Mouse (Mus musculus) embryonic stem cell, embryonic (primary cell): ENCODE data around the gene H2bfm.
"Not testable (repeated sequence)": the region's sequence is repeated elsewhere in the genome, so short reads cannot be mapped to it uniquely, and the experiment has no call there.

Source experiments
- CTCF ChIA-PET, 4 experiments: fragments of 300-600 bp in 2 of 4; fragments of 350-600 bp in 2 of 4; sonication (Branson Sonifier 250); formaldehyde crosslinking; loops; one replicate each; lab custom pipeline; 2022; ENCODE audit warnings: inconsistent platforms in 2 of 4; lab: Charles Lee
- POLR2A ChIA-PET, 4 experiments: fragments of 300-600 bp in 2 of 4; fragments of 350-600 bp in 2 of 4; sonication (Branson Sonifier 250); formaldehyde crosslinking; loops; one replicate each; lab custom pipeline; 2022; ENCODE audit warnings: antibody characterized with exemption in 4 of 4, inconsistent platforms in 1 of 4; lab: Charles Lee

Gene H2bfm

DNA sequence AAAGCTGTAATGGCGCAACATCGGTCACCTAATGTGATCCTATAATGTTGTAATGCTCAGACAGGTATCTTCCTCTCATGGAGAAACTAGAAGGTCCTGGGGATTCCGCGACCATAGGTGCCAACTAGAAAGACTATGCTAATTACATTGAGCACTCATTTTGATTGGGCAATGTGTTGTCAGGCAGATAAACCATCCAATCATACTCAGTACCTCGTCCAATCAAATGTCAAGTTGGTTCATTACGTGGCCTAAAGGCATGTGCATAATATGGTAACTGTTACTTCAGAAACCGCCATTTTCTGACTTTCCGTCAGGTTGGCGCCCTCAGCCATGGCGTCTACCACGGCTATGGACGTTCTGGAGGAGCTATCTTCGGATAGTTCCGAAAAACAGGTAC, at the start of gene H2bfm:
Gene H2bfm, plus strand, starts transcription at position 295 of the 400 bp plus-strand sequence.
- ChIA-PET CTCF (interaction anchor here in 1 of 4 experiments (0.6 kb wide), 1 partner anchor 243 kb away, joined by 3 read pairs; no protein-coding TSS in a partner anchor), POLR2A (no interaction called here)

DNA sequence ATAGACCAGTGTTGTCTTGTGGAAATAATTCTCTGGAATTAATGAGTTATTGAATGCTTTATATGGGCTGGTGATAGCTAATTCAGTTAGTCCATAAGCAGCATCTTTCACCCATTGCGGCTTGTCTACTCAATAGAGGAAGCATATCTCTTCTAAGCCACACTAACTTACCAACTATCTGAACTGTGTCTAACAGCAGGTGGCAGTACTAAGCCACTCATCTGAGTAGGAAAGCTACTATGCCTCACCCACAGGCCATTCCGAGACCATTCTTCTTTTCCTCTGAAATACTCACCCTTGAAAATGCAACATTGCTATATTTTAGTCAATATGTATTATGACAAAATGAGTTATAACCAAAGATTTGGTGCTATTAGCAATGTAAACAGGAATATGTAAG, 31.4 kb upstream of the H2bfm start:
- ChIA-PET CTCF (interaction anchor here in 3 of 4 experiments (0.5 to 2.2 kb wide), 8 partner anchors 152 to 1009 kb away, joined by 3 to 12 read pairs (median 5); no protein-coding TSS in a partner anchor), POLR2A (interaction anchor here in 1 of 4 experiments (1.0 kb wide), 1 partner anchor 246 kb away, joined by 4 read pairs; no protein-coding TSS in a partner anchor)

DNA sequence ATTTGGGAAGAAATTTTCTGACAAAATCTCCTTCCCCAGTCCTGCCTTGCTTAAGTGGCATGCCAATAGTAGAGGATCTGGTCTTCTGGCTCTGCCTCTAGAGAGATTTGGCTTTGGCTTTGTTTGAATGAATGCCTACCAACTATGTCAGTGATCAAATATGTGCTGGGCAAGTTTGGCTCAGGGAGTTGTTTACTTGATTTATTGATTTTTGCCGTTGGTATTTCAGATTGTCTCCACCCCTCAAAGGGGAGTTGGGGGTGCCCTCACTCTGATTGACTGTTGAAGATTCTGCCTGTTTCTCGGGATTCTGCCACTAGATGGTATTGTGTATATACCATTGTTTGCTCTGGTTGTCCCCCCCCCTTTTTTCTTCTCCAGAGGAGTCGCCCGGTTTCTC, 22.8 kb upstream of the H2bfm start:
- ChIA-PET CTCF (no interaction called here), POLR2A (no interaction called here)

DNA sequence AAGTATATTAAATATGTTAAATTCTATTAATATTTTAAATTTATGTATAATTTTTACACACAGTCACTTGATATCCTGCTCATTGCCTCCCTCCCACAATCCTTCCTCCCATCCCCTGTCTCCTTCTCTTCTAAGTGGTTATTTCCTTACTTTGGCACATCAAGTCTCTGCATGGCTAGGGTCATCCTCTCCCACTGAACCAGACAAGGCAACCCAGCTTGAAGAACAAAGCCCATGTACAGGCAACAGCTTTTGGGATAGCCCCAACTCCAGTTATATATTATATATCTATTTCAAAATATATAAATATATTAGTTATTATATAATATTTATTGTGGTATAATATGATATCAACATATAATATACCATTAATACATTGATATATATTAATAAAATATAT, 1.3 kb upstream of the H2bfm start:
- ChIA-PET CTCF (no interaction called here), POLR2A (no interaction called here)

DNA sequence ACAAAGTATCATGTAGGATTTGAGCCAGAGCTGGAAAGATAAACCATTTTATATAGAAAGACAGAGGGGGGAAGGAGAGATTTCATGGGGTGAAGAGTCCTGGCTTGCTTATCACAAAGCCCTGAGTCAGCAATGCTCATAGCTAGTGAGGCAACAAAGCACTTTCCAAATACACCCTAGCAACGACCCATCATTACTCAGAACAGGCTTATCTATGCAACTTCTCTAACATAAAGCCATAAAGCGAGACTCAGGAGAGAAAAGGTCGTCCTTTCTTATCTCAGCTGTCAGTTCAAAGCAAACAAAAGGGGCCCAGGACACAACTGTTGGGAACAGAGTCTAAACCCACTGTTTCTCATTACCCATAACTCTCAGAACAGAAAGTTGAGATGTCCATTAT, 10.9 kb downstream of the H2bfm start:
- POLR2A ChIA-PET = no interaction called here
- CTCF ChIA-PET = no interaction called here

DNA sequence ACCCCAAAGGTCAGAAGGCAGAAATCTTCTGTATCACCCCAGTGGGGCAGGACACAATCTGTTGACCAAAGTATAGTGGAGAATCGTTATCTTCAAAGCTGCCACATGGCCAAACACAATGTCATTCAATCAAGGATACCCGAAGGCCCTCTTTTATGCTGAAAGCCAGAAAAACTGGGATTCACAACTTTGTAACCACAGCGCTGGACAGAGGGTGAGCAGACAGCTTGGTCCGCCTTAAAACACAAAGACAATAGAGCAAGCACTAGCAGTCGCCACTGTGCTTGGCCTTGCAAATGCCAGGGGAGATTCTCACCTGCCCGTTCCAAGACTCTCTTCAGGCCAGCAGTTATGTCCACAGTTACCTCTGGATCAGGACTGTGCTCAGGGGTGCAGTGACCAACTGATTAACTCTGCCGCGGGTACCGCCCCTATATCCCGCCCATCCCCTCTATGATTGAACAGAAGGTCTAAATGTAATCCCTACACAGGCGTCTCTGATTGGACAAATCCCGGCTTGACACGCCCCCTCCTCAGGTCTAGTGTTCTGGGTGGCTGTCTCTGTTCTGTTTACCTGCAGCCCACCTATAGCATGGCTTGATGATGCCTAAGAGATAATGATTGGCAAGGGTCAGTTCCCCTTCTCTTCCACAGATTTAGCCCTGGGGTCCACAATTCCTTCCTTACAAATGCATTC, 30.6 kb downstream of the H2bfm start:
- ChIA-PET CTCF (interaction anchor here in 2 of 4 experiments (0.8 to 1.6 kb wide), 2 partner anchors 184 kb away, joined by 3 to 4 read pairs; no protein-coding TSS in a partner anchor), POLR2A (interaction anchor here in 1 of 4 experiments (0.6 to 0.7 kb wide), 2 partner anchors 35 to 56 kb away, joined by 3 read pairs; partner anchors contain the start of gene Zcchc18)

DNA sequence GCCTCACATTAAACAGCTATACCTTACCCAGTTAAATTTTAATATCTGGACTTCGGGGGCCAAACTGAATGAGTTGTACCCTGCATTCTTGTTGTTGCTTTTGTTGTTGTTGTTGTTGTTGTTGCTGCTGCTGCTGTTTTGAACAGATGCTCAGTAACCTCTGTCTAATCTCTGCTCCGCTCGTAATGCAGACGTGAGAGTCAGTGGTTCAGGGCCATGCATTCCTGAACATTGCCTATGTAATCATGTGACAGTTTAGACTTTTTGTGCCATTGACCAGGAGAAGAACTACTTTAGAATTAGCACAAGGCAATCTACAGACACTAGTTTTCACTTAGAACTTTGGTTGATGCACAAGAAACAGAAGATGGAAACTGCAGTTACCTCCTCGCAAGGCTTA, 31.2 kb downstream of the H2bfm start:
- ChIA-PET CTCF (interaction anchor here in 2 of 4 experiments (0.8 to 1.6 kb wide), 2 partner anchors 183 kb away, joined by 3 to 4 read pairs; no protein-coding TSS in a partner anchor), POLR2A (interaction anchor here in 1 of 4 experiments (0.6 to 0.7 kb wide), 2 partner anchors 34 to 56 kb away, joined by 3 read pairs; partner anchors contain the start of gene Zcchc18)

DNA sequence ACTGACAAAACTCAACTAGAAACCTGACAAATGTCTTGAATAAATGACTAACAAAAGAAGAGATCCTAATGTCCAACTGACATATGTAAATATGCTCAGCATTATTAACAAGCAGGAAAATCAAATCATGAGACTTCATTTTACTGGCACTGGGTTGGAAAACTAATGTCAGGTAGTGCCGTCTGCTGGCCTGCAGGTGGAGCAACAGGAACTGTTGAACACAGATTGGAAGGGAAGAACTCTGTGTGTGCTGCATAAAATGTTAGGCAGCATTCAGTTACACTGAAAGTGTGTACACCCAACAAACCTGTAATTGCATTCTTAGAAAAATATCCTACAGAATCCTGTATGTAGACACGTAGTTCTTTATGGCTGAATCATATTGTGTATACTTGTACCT, 32.6 kb downstream of the H2bfm start:
- ChIA-PET POLR2A (interaction anchor here in 1 of 4 experiments (0.6 kb wide), 1 partner anchor 27 kb away, joined by 4 read pairs; no protein-coding TSS in a partner anchor), CTCF (no interaction called here)

DNA sequence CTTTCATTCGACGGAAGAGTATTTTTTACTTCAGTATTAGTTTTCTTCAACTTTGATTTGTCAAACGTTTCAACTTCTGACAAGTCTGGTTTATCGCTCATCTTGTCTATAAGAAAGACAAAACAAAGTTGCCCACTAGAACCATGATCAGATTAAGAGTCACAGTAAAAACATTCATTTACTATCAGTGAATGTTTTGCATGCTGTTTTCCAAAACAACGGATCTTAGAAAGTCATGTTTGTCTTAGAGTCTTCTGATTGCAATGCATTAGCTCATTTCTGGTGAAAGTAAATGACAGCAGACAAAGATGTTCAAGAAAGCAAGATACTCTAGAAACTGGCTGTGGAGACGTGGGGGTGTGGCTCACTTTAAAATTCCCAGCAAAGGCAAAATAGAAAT, 48.3 kb downstream of the H2bfm start, which contains the start of gene Tmsb15b2:
Gene Tmsb15b2, minus strand, starts transcription at position 101 of the 400 bp plus-strand sequence.
- POLR2A ChIA-PET = interaction anchor here in 1 of 4 experiments (0.6 to 0.7 kb wide), 4 partner anchors 12 to 235 kb away, joined by 3 to 4 read pairs (median 4); no protein-coding TSS in a partner anchor
- CTCF ChIA-PET = not testable (repeated sequence)

DNA sequence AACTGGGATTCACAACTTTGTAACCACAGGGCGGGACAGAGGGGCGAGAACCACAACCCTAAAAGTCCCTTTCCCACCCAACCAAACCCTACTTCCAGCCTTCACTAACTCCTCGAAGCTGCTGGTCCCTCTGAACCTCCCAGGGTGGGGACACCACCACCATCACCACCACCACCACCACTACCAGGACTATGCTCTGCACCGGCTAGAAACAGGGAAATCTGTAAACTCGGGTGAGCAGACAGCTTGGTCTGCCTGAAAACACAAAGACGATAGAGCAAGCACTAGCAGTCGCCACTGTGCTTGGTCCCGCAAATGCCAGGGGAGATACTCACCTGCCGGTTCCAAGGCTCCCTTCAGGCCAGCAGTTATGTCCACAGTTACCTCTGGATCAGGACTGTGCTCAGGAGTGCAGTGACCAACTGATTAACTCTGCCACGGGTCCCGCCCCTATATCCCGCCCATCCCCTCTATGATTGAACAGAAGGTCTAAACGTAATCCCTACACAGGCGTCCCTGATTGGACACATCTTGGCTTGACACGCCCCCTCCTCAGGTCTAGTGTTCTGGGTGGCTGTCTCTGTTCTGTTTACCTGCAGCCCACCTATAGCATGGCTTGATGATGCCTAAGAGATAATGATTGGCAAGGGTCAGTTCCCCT, 49.4 kb downstream of the H2bfm start, which contains the start of the genes Tmsb15l and Tmsb15b1:
Gene Tmsb15l, minus strand, starts transcription at position 446 of the 661 bp plus-strand sequence.
Gene Tmsb15b1, minus strand, starts transcription at position 451 of the 661 bp plus-strand sequence.
- ChIA-PET POLR2A (interaction anchor here in 2 of 4 experiments (0.5 to 0.6 kb wide), 2 partner anchors 54 to 62 kb away, joined by 3 read pairs; partner anchors contain the start of gene Slc25a53 (in 1 of the 2)), CTCF (no interaction called here)
